Mouse (Mus musculus) CH12.LX (cell line): ENCODE results near the gene Stx11. TPM values are rescaled to one million over a fixed set of nuclear protein-coding genes. Genes with fewer than 3 reads are reported as not detected.
A peak's percentile ranks its signal among the peaks of the same experiment; 100 is the strongest.

Experiments
- DNase-seq: peaks from one replicate; pipeline ENCODE4 v3.0.0-alpha.2; 2013; ENCODE audit errors: extremely low read depth
- H3K27ac ChIP-seq: 2 replicates; pipeline ENCODE4 v1.5.1; 2012; ENCODE audit warnings: low read depth, mild to moderate bottlenecking, control low read depth, moderate library complexity; ENCODE audit not compliant: insufficient read depth
- H3K27me3 ChIP-seq: replicated peaks from 2 replicates; pipeline ENCODE3; 2012; ENCODE audit warnings: inconsistent platforms
- H3K36me3 ChIP-seq, 2 experiments: replicated peaks in 1 of 2; 2 replicates each; pipeline versions ENCODE3 to v1.6.1; 2012; ENCODE audit warnings: inconsistent platforms in 1 of 2, low read length in 1 of 2, mild to moderate bottlenecking in 1 of 2, mixed read lengths in 1 of 2, moderate library complexity in 1 of 2; ENCODE audit not compliant: control insufficient read depth in 1 of 2, insufficient read depth in 1 of 2
- H3K4me1 ChIP-seq, 2 experiments: 2 replicates each; pipeline ENCODE4 v1.6.1; 2012; ENCODE audit warnings: inconsistent platforms in 1 of 2, moderate library complexity in 1 of 2; ENCODE audit not compliant: insufficient read depth in 2 of 2, control insufficient read depth in 1 of 2
- H3K4me2 ChIP-seq: 2 replicates; pipeline ENCODE4 v1.6.1; 2012; ENCODE audit warnings: low read depth, mild to moderate bottlenecking, control low read depth; ENCODE audit not compliant: poor library complexity, insufficient read depth, severe bottlenecking
- H3K4me3 ChIP-seq, 3 experiments: fragments of 150-350 bp in 1 of 3; sonication (generic) in 1 of 3; replicated peaks in 1 of 3; 2 replicates each; pipeline versions ENCODE3 to v1.5.1; 2011 to 2012; ENCODE audit warnings: low read depth in 2 of 3, low read length in 2 of 3, mild to moderate bottlenecking in 2 of 3, moderate library complexity in 2 of 3, control low read depth in 1 of 3, improper control_type of control experiment in 1 of 3, inconsistent platforms in 1 of 3, mixed read lengths in 1 of 3; ENCODE audit not compliant: poor library complexity in 1 of 3
- H3K79me2 ChIP-seq: replicated peaks from 2 replicates; pipeline ENCODE4 v1.6.1; 2012; ENCODE audit warnings: mild to moderate bottlenecking, moderate library complexity; ENCODE audit not compliant: control insufficient read depth, poor library complexity, insufficient read depth, severe bottlenecking; ENCODE audit errors: extremely low read depth
- H3K9ac ChIP-seq: 2 replicates; pipeline ENCODE4 v1.6.1; 2012; ENCODE audit warnings: low read depth, mild to moderate bottlenecking, control low read depth, moderate library complexity; ENCODE audit not compliant: insufficient read depth
- H3K9me3 ChIP-seq: replicated peaks from 2 replicates; pipeline ENCODE3; 2012; ENCODE audit warnings: low read length, inconsistent platforms, mixed read lengths
- BHLHE40 ChIP-seq: IDR thresholded peaks from 2 replicates; pipeline ENCODE4 v1.6.1; 2011; ENCODE audit warnings: mild to moderate bottlenecking, low read depth, low read length, improper control_type of control experiment
- CHD1 ChIP-seq: IDR thresholded peaks from 2 replicates; pipeline ENCODE4 v1.6.1; 2012; ENCODE audit warnings: low read depth, low read length, improper control_type of control experiment, inconsistent platforms
- CHD2 ChIP-seq: IDR thresholded peaks from 2 replicates; pipeline ENCODE4 v1.6.1; 2011; ENCODE audit warnings: low read length, improper control_type of control experiment
- CTCF ChIP-seq, 2 experiments: IDR thresholded peaks in 1 of 2; conservative IDR thresholded peaks in 1 of 2; 2 replicates each; pipeline ENCODE4 v1.5.1; 2011 to 2012; ENCODE audit warnings: low read depth in 2 of 2, low read length in 2 of 2, improper control_type of control experiment in 1 of 2, inconsistent platforms in 1 of 2, mild to moderate bottlenecking in 1 of 2, moderate library complexity in 1 of 2
- E2F4 ChIP-seq: IDR thresholded peaks from 2 replicates; pipeline ENCODE4 v1.6.1; 2011; ENCODE audit warnings: low read depth, low read length, improper control_type of control experiment; ENCODE audit not compliant: insufficient replicate concordance
- EP300 ChIP-seq: IDR thresholded peaks from 2 replicates; pipeline ENCODE4 v1.6.1; 2011; ENCODE audit warnings: low read length, improper control_type of control experiment
- ETS1 ChIP-seq: conservative IDR thresholded peaks from 2 replicates; pipeline ENCODE4 v1.6.1; 2012; ENCODE audit warnings: low read depth, mild to moderate bottlenecking, inconsistent platforms, low read length, improper control_type of control experiment, moderate library complexity
- GABPA ChIP-seq: IDR thresholded peaks from 2 replicates; pipeline ENCODE4 v1.6.1; 2012; ENCODE audit warnings: low read depth, low read length, improper control_type of control experiment, inconsistent platforms; ENCODE audit not compliant: insufficient replicate concordance
- HCFC1 ChIP-seq: IDR thresholded peaks from 2 replicates; pipeline ENCODE4 v1.6.1; 2012; ENCODE audit warnings: low read depth, mild to moderate bottlenecking, inconsistent platforms, low read length, improper control_type of control experiment
- IRF4 ChIP-seq: IDR thresholded peaks from 2 replicates; pipeline ENCODE4 v1.6.1; 2014; ENCODE audit warnings: low read depth, mild to moderate bottlenecking, inconsistent platforms, low read length, improper control_type of control experiment
- JUN ChIP-seq: IDR thresholded peaks from 2 replicates; pipeline ENCODE4 v1.6.1; 2011; ENCODE audit warnings: low read depth, mild to moderate bottlenecking, low read length, improper control_type of control experiment, moderate library complexity; ENCODE audit not compliant: insufficient read depth
- JUND ChIP-seq: conservative IDR thresholded peaks from 2 replicates; pipeline ENCODE4 v1.6.1; 2011; ENCODE audit warnings: low read depth, low read length, improper control_type of control experiment
- KAT2A ChIP-seq: IDR thresholded peaks from 2 replicates; pipeline ENCODE4 v1.6.1; 2012; ENCODE audit warnings: low read length, improper control_type of control experiment, inconsistent platforms; ENCODE audit not compliant: insufficient replicate concordance
- MAFK ChIP-seq: IDR thresholded peaks from 2 replicates; pipeline ENCODE4 v1.6.1; 2011; ENCODE audit warnings: low read length, improper control_type of control experiment; ENCODE audit not compliant: insufficient replicate concordance
- MAZ ChIP-seq: IDR thresholded peaks from 2 replicates; pipeline ENCODE4 v1.6.1; 2012; ENCODE audit warnings: low read depth, mild to moderate bottlenecking, inconsistent platforms, low read length, improper control_type of control experiment, moderate library complexity
- MEF2A ChIP-seq: IDR thresholded peaks from 2 replicates; pipeline ENCODE4 v1.6.1; 2014; ENCODE audit warnings: low read depth, mild to moderate bottlenecking, inconsistent platforms, low read length, improper control_type of control experiment, borderline replicate concordance
- MXI1 ChIP-seq: IDR thresholded peaks from 2 replicates; pipeline ENCODE4 v1.6.1; 2011; ENCODE audit warnings: mild to moderate bottlenecking, low read depth, low read length, improper control_type of control experiment
- MYC ChIP-seq: IDR thresholded peaks from 2 replicates; pipeline ENCODE4 v1.6.1; 2011; ENCODE audit warnings: low read depth, mild to moderate bottlenecking, improper control_type of control experiment, low read length
- NELFE ChIP-seq: IDR thresholded peaks from 2 replicates; pipeline ENCODE4 v1.6.1; 2011; ENCODE audit warnings: low read depth, low read length, improper control_type of control experiment
- NRF1 ChIP-seq: IDR thresholded peaks from 2 replicates; pipeline ENCODE4 v1.6.1; 2014; ENCODE audit warnings: low read depth, mild to moderate bottlenecking, inconsistent platforms, low read length, improper control_type of control experiment, moderate library complexity
- POLR2A ChIP-seq: IDR thresholded peaks from 2 replicates; pipeline ENCODE4 v1.6.1; 2011; ENCODE audit warnings: low read depth, mild to moderate bottlenecking, improper control_type of control experiment, low read length
- RAD21 ChIP-seq: IDR thresholded peaks from 2 replicates; pipeline ENCODE4 v1.6.1; 2011; ENCODE audit warnings: low read depth, mild to moderate bottlenecking, low read length, improper control_type of control experiment, moderate library complexity
- RCOR1 ChIP-seq: conservative IDR thresholded peaks from 2 replicates; pipeline ENCODE4 v1.6.1; 2012; ENCODE audit warnings: low read depth, mild to moderate bottlenecking, inconsistent platforms, low read length, improper control_type of control experiment
- SIN3A ChIP-seq: IDR thresholded peaks from 2 replicates; pipeline ENCODE4 v1.6.1; 2012; ENCODE audit warnings: low read length, improper control_type of control experiment, inconsistent platforms
- SMC3 ChIP-seq: IDR thresholded peaks from 2 replicates; pipeline ENCODE4 v1.6.1; 2011; ENCODE audit warnings: low read depth, low read length, improper control_type of control experiment
- TBP ChIP-seq: conservative IDR thresholded peaks from 2 replicates; pipeline ENCODE4 v1.6.1; 2011; ENCODE audit warnings: low read depth, low read length, improper control_type of control experiment
- TCF12 ChIP-seq: IDR thresholded peaks from 2 replicates; pipeline ENCODE4 v1.6.1; 2014; ENCODE audit warnings: low read depth, mild to moderate bottlenecking, inconsistent platforms, low read length, improper control_type of control experiment
- UBTF ChIP-seq: IDR thresholded peaks from 2 replicates; pipeline ENCODE4 v1.6.1; 2012; ENCODE audit warnings: low read depth, mild to moderate bottlenecking, inconsistent platforms, low read length, improper control_type of control experiment, moderate library complexity
- USF1 ChIP-seq: IDR thresholded peaks from 2 replicates; pipeline ENCODE4 v1.6.1; 2014; ENCODE audit warnings: low read depth, mild to moderate bottlenecking, inconsistent platforms, low read length, improper control_type of control experiment
- ZMIZ1 ChIP-seq: IDR thresholded peaks from 2 replicates; pipeline ENCODE4 v1.6.1; 2012; ENCODE audit warnings: low read depth, mild to moderate bottlenecking, inconsistent platforms, low read length, improper control_type of control experiment
- ZNF384 ChIP-seq: IDR thresholded peaks from 2 replicates; pipeline ENCODE4 v1.6.1; 2012; ENCODE audit warnings: low read depth, low read length, improper control_type of control experiment, inconsistent platforms
- dilution Hi-C: fragments of 300-500 bp; cut with MboI; formaldehyde crosslinking; loops from 2 replicates; pipeline ENCODE4 v1.14.3; 2020; ENCODE audit warnings: low sequenced_read_pairs; ENCODE audit not compliant: extremely low pct_unique_long_range_greater_than_20kb, extremely low pct_ligation_motif_present
- in situ Hi-C: fragments of 300-500 bp; cut with MboI; formaldehyde crosslinking; loops from 3 replicates; pipeline ENCODE4 v1.14.3; 2019; ENCODE audit warnings: low sequenced_read_pairs, low pct_ligation_motif_present, low pct_unique_long_range_greater_than_20kb, mixed read lengths
- polyA plus RNA-seq: library from polyadenylated mRNA; unstranded; fragments of >175 nt; gene quantifications from 2 replicates; pipeline ENCODE4 v1.2.1, GENCODE M21; 2012; ENCODE audit warnings: low read depth; ENCODE audit not compliant: insufficient read length
- total RNA-seq, 2 experiments: library from RNA; depleted of rRNA; stranded (reverse); fragments of 300-350 nt in 1 of 2; fragments of >200 nt in 1 of 2; gene quantifications; 2 replicates each; pipeline ENCODE4 v1.2.3; 2012 to 2014

Stx11 gene
- total and polyA plus RNA-seq, 3 experiments = 22.2 to 49.8 (median 47.7) TPM

- TF ChIP-seq HCFC1 = no peak
Observed at GRCm38 (mm10) chr10:12981071-12981470, 17.0 kb upstream of the Stx11 start (continued).

- DNase-seq = peak; percentile 90
- peaks cover 36 to 68% of the 10 kb centered on the region in 2 experiments for H3K4me1 ChIP-seq
- H3K27me3 ChIP-seq = no peaks in the 10 kb centered on the region
- H3K79me2 ChIP-seq = no peaks in the 10 kb centered on the region
- in situ Hi-C loops = no loop called here
- H3K27ac ChIP-seq = peak overlapping the region; percentile 95
- H3K36me3 ChIP-seq = no peaks in the 10 kb centered on the region
- H3K4me3 ChIP-seq = no peak overlapping the region
- no peaks in the 10 kb centered on the region for H3K9me3 ChIP-seq
- 0 out of 2 replicates have a peak overlapping the region, but pooled peaks have one; percentile 31 for H3K9ac ChIP-seq
- peak overlapping the region; percentile 76 for H3K4me2 ChIP-seq
- dilution Hi-C loops = no loop called here
- TF ChIP-seq MXI1 (peak; percentile 61; the same call in 1 of the 2 replicates), NRF1 (no peak), TBP (0 out of 2 replicates have a peak, but pooled peaks have one; percentile 43), JUND (peak; percentile 93), JUN (peak; percentile 76), EP300 (peak; percentile 97), ZMIZ1 (peak; percentile 70; the same call in 1 of the 2 replicates), MEF2A (peak; percentile 95), CHD2 (peak; percentile 71), MYC (0 out of 2 replicates have a peak, but pooled peaks have one; percentile 58), CHD1 (no peak), KAT2A (no peak), CTCF (conservative IDR thresholded peaks at IDR 0.05 in 1 of 2, IDR thresholded peaks at IDR 0.05 in 1 of 2; ENCODE audit: low read depth in 2 of 2, low read length in 2 of 2) (no peak), MAFK (peak; percentile 62; the same call in 1 of the 2 replicates), E2F4 (0 out of 2 replicates have a peak, but pooled peaks have one; percentile 64), SIN3A (peak; percentile 95), TCF12 (peak; percentile 98), NELFE (no peak), MAZ (peak; percentile 90; the same call in 1 of the 2 replicates), ZNF384 (peak; percentile 54; the same call in 1 of the 2 replicates), RAD21 (peak; percentile 1; the same call in 1 of the 2 replicates), BHLHE40 (peak; percentile 90), ETS1 (peak; percentile 94), SMC3 (peak; percentile 25), IRF4 (peak; percentile 99), RCOR1 (peak; percentile 94; the same call in 1 of the 2 replicates), HCFC1 (0 out of 2 replicates have a peak, but pooled peaks have one; percentile 34), USF1 (no peak), UBTF (peak; percentile 58; the same call in 1 of the 2 replicates), POLR2A (peak; percentile 39; the same call in 1 of the 2 replicates), GABPA (no peak)
Observed at GRCm38 (mm10) chr10:12977787-12978212, 13.7 kb upstream of the Stx11 start.
